Mouse (Mus musculus): ENCODE measurements around the gene Arhgap9. TPM values are rescaled to one million over a fixed set of nuclear protein-coding genes. Genes with fewer than 3 reads are reported as not detected.
A peak's percentile ranks its signal among the peaks of the same experiment; 100 is the strongest.

Arhgap9 gene
- total RNA-seq, 2 experiments from 2014 or later, result 0.94 to 1.1 TPM

DNA sequence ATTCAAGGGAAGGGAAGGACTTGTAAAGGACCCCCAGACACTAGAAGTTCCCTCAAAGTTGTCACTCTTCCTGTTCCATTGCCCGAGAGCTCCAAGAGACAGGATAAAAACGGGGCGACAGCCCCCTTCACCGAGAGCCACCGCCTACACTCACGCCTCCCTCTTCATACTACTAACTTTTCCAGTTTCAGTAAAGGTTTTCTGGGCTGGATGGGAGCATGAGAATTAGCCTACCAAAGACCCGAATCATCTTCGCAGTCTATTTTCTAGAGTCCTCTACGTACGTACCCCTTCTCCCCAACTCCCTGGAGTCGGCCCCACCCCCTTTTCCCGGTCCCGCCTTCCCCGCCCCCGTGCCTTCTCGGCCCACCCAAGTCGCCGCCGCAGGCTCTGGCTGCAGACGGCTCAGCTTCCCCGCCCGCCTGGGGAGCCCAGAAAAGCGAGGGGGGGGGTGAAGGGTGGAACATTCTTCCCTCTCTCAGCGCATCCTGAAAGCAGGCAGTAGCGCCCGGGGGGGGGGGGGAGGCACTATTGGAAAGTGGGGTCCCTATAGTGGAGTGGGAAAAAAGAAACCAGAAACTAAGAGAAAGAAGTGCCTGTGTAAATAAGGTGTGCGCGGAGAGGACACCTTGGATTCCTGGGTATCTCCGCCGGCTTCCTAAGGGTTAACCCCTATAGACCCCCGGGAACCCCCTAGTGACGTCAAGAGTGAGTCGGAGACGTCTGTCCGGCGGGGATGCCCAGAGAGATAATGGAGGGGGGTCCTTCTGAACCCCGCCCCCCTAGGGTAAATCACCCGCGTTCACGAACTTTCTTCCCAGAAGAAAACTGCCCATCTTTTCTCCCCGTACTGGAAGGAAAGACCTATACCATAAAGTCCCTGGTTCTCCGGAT, 18.2 kb downstream of the Arhgap9 start:
- DNase-seq (ENCODE audit: low spot score in 2 of 2), result no peak
- intact Hi-C loops (cut with DNase I), result no loop called here

DNA sequence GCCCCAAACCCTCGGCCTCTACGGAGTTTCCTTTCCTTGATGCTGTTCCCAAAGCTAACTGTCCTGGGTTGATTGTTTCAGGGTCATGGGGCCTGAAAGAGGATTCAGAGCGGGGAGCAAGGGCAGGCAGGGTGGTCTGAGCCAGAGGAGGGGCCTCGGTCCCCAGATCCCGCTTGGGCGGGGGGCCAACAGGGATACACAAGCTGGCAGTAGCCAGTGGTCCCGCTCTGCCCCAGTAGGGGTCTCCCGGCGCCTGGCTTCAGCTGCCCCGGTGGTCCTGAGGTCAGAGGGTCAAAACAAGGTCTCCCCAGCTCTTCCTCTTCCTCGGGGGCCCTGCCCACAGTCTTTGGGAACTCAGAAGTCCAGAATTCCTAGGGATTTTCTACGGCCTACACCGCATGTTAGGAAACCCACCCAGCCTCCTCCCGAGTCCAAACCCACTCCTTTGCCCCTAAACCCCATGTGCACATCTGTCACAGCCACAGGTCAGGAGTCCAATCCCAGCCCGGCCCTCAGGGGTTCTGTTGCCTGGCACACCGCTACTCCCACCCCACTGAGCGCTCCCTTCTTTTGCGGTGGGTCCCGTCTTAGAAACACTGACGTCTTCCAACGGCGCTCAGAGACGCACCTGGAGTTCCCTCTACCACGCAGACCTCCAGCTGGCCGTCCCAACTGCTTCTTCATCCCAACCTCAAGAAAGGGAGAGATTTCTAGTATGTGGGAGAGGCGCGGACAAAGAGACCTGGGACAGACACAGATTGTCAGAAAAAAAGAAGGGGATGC, 19.0 kb downstream of the Arhgap9 start:
- no peak for DNase-seq (ENCODE audit: low spot score in 2 of 2)
- intact Hi-C loops (cut with DNase I), result no loop called here

DNA sequence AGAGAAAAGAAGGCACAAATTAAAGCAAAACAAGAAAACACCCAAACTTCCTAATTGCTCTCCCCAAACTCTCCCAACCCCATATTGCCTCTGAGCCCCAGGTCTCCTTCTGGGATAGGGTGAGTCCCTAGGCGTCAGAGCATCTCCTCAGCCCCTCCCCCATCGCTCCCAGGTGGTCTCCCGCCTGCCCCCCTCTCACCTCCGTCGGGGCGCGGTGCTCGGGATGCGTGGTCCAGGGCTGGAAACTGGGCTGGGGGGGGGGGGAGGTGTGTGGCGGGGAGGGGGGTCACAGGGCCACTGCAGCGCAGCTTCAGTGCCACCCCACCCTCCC, 19.6 kb downstream of the Arhgap9 start:
- DNase-seq (ENCODE audit: low spot score in 2 of 2), result no peak
- intact Hi-C loops (cut with DNase I), result no loop called here

DNA sequence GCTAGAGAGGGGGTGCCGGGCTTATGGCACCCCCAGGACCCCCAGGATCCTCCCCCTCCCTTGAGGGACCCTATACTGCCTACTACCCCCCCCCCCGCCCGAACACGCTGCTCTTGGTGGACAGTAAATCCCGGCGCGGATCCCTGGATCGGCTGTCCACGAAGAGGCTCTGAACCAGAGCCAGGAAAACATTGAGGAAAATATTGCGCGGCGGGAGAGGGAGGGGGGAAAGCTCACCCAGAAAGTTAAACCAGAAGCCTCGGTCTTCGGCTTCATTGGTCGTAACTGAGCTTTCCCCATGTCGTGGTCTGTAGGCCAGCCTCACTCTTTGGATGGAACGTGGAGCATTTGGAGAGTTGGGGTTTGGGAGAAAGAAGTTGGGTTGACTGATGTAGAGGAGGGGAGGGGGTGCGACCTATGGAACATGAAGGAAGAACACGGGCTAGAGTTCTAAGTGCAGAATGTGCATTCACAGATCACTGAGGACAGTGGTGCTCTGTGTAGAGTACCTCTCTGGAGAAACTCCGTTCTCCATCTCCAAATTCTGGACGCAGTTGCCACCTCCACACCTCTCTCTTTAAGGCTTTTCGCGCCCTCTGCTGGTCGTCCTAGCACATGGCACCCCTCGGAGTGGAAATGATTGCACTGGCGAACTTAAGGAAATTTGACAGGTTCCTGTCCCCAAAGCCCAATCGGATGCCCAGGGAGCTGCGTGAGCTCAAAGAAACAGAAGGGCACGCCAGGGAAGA, 20.3 kb downstream of the Arhgap9 start, which contains the start of gene Gli1:
Gene Gli1 (minus strand): TSS at position 84 of the 749 bp plus-strand sequence.
- intact Hi-C loops (cut with DNase I), result no loop called here
- DNase-seq (ENCODE audit: low spot score in 2 of 2), result peak; percentile 69 to 74

DNA sequence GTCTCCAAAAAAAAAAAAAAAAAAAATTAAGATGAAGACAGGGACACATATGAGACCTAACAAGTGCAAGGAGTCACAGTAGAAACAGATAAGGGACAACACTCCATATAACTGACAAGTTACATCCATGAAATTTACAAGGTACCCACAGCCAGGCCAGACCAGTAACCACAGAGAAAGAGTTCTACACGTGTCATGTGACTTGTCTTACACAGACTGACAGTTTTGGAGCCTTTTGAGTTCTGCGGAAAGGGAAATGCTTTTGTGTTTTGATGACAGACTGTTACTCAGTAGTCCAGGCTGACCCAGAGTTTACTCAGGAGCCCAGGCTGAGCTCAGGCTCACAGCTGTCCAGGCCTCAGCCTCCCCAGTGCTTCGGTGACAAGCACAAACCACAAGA, 21.3 kb downstream of the Arhgap9 start:
- no peak for DNase-seq (ENCODE audit: low spot score in 2 of 2)
- intact Hi-C loops (cut with DNase I), result no loop called here

DNA sequence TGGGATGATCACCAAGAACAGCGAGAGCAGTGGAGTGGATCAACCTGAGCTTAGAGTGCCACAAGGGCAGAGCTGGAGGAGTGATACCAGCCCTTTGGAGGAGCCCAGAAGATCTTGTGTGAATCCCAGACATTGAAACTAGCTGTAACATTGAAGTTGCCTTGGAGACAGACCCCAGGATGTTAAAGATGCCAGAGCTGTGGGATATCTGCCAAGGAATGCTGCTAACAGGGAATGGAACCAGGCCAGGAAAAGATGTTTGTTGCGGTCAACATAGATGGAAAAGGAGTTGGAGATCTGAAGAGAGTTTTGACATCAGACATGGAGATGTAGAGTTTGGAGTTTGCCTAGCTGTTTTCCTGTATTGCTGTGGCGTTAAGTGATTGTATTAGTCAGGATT, 24.4 kb downstream of the Arhgap9 start:
- intact Hi-C loops (cut with DNase I), result no loop called here
- DNase-seq (ENCODE audit: low spot score in 2 of 2), result no peak

DNA sequence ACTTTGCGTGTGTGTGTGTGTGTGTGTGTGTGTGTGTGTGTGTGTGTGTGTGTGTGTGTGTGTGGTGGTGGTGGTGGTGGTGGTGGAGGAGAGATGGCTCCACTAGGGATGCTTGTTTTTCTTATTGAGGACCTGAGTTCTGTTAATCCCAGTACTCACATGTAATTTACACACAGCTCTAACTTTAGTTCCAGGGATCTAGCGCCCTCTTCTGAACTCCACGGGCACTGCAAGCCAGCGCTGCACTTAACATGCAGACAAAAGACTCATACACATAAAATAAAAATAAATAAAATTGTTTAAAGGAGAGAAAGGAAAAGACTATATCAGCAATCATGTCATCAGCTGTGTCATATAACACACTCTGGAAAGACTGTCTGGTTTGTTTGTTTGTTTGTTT, 27.2 kb downstream of the Arhgap9 start:
- intact Hi-C loops (cut with DNase I), result no loop called here
- no peak for DNase-seq (ENCODE audit: low spot score in 2 of 2)

DNA sequence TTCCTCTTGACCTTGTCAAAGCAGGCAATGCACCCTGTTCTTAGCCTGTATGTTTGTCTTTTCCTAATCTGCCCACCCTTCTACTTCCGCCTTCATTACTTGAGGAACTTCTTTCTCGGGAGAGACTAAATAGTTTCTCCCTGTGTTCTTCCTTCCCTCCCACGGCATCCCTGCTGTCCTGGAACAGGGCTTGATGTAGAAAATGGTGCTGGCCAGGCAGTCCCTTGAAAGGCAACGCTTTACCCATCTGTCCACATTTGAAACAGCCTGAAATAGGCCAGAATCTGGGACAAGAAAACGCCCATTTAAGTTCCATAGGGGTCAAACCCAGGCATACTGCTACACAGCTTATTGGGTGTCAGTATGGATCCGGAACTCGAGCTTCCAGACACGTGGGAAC, 28.0 kb downstream of the Arhgap9 start:
- intact Hi-C loops (cut with DNase I), result no loop called here
- DNase-seq (ENCODE audit: low spot score in 2 of 2), result peak in 1 of 2 experiments; percentile 46

DNA sequence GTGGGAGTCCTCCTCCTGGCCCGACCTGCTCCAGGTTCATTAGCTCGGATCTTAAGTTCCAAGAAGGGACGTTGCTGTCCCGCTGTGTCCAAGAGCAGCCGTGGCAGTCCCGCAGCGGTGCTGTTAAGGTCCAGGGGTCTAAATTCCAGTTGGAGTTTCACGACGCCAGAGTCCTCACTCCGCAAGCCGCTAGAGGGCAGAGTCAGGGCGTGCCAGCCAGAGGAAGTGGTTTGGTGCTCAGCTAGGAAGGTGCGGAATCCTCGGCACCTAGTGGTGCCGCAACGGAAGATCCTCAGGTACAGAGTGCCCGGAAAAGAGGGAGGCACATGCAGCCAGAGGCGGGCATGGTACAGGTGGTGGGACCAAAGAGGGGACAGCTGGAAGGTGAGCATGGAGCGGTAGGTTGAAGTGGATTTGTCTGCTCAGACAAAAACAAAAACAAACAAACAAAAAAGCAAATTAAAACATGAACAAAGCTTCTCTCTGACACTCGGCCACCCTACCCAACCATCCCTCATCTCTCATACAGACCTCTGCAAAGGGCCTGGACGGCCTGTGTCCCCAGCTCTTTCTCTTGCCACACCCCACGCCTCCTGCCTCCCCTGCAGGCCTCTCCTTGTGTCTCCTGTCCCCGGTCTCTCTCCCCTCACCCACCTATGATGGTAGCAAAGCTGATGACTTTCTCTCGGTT, 29.0 kb downstream of the Arhgap9 start:
- peak; percentile 72 to 73 for DNase-seq (ENCODE audit: low spot score in 2 of 2)
- intact Hi-C loops (cut with DNase I), result no loop called here

DNA sequence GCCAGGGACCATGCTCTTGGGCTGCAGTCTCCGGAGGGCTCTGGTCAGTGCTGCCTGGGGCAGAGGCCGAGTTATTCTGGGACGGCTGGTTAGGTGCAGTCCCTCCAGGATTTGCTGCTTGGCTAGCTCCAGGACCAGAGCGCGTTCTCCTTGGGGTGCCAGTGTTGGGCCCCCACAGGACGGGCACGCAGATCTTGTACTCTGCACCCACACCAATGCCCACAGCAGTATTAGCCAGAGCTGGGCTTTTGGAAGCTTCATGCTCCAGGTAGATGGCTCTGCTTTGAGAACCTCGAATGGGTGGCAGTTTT, 29.5 kb downstream of the Arhgap9 start:
- DNase-seq (ENCODE audit: low spot score in 2 of 2), result no peak
- intact Hi-C loops (cut with DNase I), result no loop called here

DNA sequence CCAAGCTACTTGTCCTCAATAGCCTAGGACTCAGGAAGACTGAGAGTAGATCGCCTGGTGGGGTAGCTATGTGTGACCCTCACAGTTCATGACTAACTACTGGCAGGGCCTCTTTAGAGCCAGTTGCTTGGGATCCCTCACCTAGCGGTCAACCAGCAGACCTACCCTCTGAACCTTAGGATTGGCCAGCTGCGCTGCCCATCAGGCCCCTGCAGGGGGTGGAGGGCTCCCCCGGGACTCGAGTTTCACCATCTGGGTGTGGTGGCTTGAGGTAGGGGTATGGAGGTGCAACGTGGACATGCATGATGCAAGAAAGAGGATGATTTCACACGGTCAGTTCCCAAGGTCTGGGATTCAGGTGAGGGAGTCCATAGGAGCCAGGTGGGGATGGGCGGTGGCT, 30.0 kb downstream of the Arhgap9 start:
- no peak for DNase-seq (ENCODE audit: low spot score in 2 of 2)
- intact Hi-C loops (cut with DNase I), result no loop called here

DNA sequence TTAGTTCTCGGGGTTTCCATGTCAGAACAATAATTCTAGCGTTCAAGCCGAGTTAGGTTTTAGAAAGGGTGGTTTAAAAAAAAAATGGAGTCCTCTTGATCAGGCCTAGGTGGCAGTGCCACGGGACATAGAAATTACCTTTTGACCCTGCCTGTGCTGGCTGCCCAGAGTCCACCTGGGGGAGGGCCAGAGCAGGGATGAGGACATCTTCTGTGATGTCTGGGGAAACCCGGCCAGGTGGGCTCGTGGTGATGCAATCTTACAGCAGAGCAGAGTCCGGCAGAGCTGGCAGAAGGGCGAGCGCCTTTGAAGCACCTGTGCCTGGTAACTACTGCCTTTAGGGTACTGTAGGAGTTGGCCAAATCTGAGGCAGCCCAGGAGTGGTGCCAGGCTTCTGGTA, 30.4 kb downstream of the Arhgap9 start:
- intact Hi-C loops (cut with DNase I), result no loop called here
- DNase-seq (ENCODE audit: low spot score in 2 of 2), result no peak

DNA sequence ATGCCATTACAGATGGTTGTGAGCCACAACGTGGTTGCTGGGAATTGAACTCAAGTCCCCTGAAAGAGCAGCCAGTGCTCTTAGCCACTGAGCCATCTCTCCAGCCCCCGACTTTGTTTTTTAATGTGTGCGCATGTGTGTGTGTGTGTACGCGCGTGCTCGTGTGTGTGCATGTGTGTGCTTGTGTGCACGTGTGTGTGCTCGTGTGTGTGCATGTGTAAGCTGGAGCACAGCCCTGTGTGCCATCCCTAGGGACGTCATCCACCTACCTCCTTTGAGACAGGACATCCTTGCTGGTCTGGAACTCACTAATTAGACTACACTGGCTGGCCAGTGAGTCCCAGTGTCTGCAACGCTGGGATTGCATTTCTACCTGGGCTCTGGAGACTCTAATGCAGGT, 31.0 kb downstream of the Arhgap9 start:
- intact Hi-C loops (cut with DNase I), result no loop called here
- no peak for DNase-seq (ENCODE audit: low spot score in 2 of 2)

DNA sequence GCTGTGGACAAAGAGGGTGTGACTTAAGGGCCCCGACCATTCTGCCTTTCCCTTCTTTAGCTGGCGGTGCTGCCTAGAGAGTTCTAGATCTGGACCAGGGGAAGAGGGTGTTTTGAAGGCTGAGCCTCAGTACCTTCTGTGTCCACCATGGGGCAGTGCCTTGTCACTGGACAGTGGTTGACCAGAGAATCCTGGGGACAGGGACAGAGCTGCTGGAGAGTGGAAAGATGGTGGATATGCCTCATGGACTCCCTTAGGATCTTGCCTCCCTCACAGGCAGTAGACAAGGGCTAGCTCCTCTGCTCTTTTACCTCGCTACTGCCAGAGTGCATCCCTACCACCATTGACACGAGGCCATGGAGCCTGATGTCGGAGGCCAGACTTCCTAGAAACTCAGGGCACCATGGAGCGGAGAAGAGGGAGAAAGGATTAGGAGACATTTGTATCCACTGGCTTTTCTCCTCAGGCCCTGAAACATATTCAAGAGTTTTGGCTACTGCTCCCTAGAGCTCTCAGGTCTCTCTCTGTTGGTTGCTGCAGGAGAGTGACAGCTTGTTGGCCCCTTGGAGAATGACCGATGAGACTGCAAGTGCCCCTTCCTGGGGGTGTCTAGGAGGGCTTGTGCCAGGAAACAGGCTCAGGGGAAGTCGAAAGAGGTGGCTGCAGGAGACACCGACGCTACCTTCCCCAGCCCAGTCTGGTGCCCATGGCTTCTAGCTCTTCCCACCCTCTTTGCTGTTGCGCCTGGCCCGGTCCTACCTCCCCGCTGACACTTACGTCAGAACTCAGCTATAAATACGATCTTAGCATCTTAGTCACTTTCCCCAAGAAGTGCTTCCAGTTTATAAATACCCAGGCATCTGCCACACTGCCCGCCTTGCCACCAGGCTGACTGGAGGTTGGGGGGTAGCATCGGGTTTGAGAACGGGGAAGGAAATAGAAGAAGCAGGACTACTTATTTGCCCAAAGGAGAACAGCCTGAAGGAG, 32.4 kb downstream of the Arhgap9 start, which contains the start of gene Inhbe:
Gene Inhbe (minus strand): TSS at position 503 of the 987 bp plus-strand sequence.
- intact Hi-C loops (cut with DNase I), result loop anchor here (1.0 to 2.0 kb wide), 2 partner anchors 27 to 66 kb away; partner anchors contain the start of gene R3hdm2
- peak; percentile 80 to 84 for DNase-seq (ENCODE audit: low spot score in 2 of 2)

DNA sequence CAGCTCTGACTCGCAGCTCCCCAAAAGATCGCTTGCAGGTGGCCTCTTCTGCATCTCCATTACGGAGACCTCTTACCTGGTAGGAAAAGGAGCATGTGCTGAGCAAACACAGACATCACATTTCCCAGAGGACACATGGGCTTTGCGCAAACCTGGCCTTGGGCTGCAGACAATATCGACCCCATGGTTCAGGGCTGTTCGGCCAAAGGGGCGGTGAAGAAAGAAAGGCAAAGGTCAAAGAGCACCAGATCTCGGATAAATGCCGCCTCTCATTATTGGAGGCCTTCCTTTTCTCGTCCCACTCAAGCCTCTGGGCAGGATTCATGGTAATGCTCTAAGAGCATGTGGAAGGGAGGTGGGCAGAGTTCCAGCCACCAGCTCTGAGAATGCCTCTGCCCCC, 33.6 kb downstream of the Arhgap9 start:
- intact Hi-C loops (cut with DNase I), result loop anchor here (2.0 kb wide), 1 partner anchor 25 kb away; the partner anchor contains the start of gene R3hdm2
- no peak for DNase-seq (ENCODE audit: low spot score in 2 of 2)

DNA sequence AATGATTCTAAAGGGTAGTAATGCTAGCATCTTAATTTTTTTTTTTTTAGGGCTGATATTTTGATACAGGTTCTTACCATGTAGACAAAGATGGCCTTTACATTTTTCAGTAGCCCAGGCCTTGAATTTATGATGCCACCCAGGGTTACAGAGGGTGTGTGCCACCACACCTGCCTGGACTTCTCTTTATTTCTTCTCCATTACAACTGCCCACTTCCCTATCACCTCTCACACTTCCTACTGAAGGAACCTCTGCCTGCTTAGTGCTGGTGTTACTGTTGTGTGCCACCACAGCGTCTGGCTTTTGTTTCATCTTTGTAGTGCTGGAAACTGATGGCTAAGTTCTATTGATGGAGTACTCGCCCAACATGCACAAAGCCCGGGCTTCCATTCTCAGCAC, 39.0 kb downstream of the Arhgap9 start:
- intact Hi-C loops (cut with DNase I), result no loop called here

DNA sequence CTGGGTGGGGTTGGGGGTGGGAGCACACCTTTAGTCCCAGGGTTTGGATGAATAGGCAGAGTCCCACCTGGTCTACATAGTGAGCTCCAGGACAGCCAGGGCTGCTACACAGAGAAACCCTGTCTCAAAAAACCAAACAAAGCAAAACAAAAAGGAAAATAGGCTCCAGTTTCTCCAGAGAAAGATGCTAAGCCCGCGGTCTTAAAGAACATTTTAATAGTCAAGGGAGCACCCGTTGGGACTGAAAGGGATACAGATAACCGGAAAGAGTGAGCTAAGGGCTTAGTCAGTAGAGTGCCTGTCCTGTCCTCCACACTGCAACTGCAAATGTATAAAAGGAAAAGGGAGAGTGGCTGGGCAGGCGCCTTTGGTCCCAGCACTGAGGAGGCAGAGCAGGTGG, 45.4 kb downstream of the Arhgap9 start:
- intact Hi-C loops (cut with DNase I), result no loop called here
- no peak for DNase-seq (ENCODE audit: low spot score in 2 of 2)

More for the DNA sequence above, 39.0 kb downstream of the Arhgap9 start:
- DNase-seq (ENCODE audit: low spot score in 2 of 2), result no peak

DNA sequence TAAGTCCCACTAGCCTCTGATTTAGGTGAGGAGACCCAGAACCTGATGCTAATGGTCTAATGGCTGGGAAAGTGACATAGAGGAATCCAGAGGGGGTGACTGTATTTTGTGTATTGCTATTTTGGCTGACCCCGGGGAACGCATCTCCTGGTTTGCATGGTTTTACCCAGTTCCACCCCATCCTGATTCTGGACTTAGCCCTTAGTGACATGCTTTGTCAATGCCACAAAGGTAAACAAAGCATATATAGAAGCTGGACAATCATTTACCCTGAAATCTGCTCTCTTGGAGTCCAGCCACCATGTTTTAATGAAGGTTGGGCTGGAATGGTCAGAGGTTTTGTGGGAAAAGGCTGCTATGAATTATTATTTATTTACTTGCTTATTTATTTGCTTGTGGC, 46.5 kb downstream of the Arhgap9 start:
- intact Hi-C loops (cut with DNase I), result no loop called here
- DNase-seq (ENCODE audit: low spot score in 2 of 2), result no peak

All from left cerebral cortex, postnatal 36 days (tissue).